Mouse (Mus musculus): ENCODE measurements around the gene Plppr3. TPM values are rescaled to one million over a fixed set of nuclear protein-coding genes. Genes with fewer than 3 reads are reported as not detected.
A peak's percentile ranks its signal among the peaks of the same experiment; 100 is the strongest.

Gene Plppr3
- polyA plus RNA-seq, 1 experiment from 2014 or later: 74.5 TPM

DNA sequence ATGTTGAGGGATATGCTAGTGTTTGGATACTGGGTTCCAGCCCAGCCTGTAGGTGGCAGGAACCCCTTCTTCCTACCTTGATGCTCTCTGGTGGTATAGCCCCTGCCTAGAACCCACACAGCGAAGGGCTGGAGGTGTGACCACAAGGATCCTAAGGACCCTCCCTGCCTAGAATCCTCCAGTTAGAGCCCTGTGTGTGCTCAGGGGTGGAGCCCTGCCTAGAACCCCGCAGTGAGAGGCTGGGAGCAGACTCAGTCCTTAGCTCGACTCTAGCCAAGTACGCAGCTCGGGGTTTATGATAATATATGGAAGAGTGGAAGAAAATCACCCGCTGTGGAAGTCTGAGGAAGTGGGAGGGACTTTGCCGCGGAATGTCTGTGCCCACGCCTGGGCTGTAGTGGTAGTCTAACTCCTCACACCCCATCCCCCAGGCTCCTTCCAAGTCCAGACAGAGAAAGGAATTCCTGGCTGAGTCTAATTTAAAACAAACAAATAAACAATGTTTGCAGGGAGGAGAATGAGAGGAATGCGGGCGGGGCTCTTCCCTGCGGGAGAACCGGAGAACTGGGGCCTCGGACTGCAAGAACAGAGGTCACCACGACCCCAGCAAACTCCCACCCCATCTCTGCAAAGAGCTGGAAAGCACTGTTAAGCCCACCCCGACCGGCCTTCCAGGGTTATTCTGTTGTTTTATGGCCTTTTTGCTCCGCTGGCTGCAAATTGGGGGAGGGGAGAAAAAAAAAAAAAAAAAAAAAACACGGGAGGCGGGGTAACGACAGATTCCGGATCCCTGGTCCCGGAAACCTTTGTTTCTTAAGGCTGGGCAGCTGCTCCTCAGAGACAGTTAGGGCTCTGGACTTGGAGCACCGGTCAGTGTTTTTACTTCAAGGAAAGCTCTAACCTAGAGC, 33.5 kb downstream of the Plppr3 start:
- Histone ChIP-seq H3K4me1 (peaks cover 57% of the 10 kb centered on the region), H3K4me3 (replicated peaks) (peak overlapping the region; percentile 43), H3K27me3 (no peaks in the 10 kb centered on the region), H3K4me2 (peak overlapping the region; percentile 65), H3K9ac (peak overlapping the region; percentile 42), H3K27ac (peak overlapping the region; percentile 96), H3K9me3 (replicated peaks) (no peaks in the 10 kb centered on the region), H3K36me3 (no peaks in the 10 kb centered on the region)
- WGBS: under 1% methylated on average over 24 of the region's 24 CpGs
- peak; percentile 94 for ATAC-seq (replicated peaks; ENCODE audit: low FRiP score)

GRCm38 (mm10) chr10:79840091-79840490, 34.3 kb downstream of the Plppr3 start:
- Histone ChIP-seq H3K9me3 (replicated peaks) (no peaks in the 10 kb centered on the region), H3K4me2 (peak overlapping the region; percentile 65), H3K4me1 (peaks cover 54% of the 10 kb centered on the region), H3K27ac (peak overlapping the region; percentile 96), H3K27me3 (no peaks in the 10 kb centered on the region), H3K9ac (peak overlapping the region; percentile 42; the same call in 1 of the 2 replicates), H3K4me3 (replicated peaks) (peak overlapping the region; percentile 43), H3K36me3 (no peaks in the 10 kb centered on the region)
- WGBS: 91% methylated on average over 3 of the region's 3 CpGs
- ATAC-seq (replicated peaks; ENCODE audit: low FRiP score): no peak

GRCm38 (mm10) chr10:79838151-79838550, 36.3 kb downstream of the Plppr3 start:
- H3K4me1 ChIP-seq: peaks cover 42% of the 10 kb centered on the region
- WGBS: 68% methylated on average over 2 of the region's 2 CpGs
- no peaks in the 10 kb centered on the region for H3K27me3 ChIP-seq
- no peak for ATAC-seq (replicated peaks; ENCODE audit: low FRiP score)
- H3K36me3 ChIP-seq: no peaks in the 10 kb centered on the region
- H3K9ac ChIP-seq: no peak overlapping the region
- H3K4me3 ChIP-seq (replicated peaks): no peak overlapping the region
- H3K9me3 ChIP-seq (replicated peaks): no peaks in the 10 kb centered on the region
- H3K4me2 ChIP-seq: no peak overlapping the region
- peak overlapping the region; percentile 10; the same call in 1 of the 2 replicates for H3K27ac ChIP-seq

DNA sequence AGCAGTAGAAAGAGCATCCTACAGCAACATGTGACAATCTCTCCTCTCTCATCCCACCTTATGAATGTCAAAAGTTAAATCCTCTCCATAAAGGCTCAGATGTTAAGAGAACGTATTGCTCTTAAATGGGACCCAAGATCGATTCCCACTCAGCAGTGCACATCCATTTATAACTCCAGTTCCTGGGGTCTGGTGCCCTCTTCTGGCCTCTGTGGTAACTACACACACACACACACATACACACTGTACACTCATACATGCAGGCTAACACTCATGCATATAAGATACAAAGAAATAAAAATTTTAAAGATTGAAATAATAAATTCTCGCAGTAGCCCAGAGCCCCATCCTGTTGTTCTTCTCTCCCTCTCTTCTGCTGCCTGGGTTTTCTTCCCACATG, 37.5 kb downstream of the Plppr3 start:
- WGBS: 98% methylated on average over 3 of the region's 3 CpGs
- H3K9ac ChIP-seq: no peak overlapping the region
- no peak overlapping the region for H3K27ac ChIP-seq
- H3K9me3 ChIP-seq (replicated peaks): no peaks in the 10 kb centered on the region
- H3K4me3 ChIP-seq (replicated peaks): no peak overlapping the region
- H3K4me2 ChIP-seq: no peak overlapping the region
- ATAC-seq (replicated peaks; ENCODE audit: low FRiP score): no peak
- H3K36me3 ChIP-seq: no peaks in the 10 kb centered on the region
- H3K27me3 ChIP-seq: no peaks in the 10 kb centered on the region
- H3K4me1 ChIP-seq: peaks cover 30% of the 10 kb centered on the region

- WGBS: 23% methylated on average over 9 of the region's 9 CpGs
- Histone ChIP-seq H3K27me3 (no peaks in the 10 kb centered on the region), H3K27ac (0 out of 2 replicates have a peak overlapping the region, but pooled peaks have one; percentile 20), H3K4me2 (no peak overlapping the region), H3K36me3 (no peaks in the 10 kb centered on the region), H3K4me1 (peaks cover 11% of the 10 kb centered on the region), H3K4me3 (replicated peaks) (no peak overlapping the region), H3K9me3 (replicated peaks) (no peaks in the 10 kb centered on the region), H3K9ac (no peak overlapping the region)
- ATAC-seq (replicated peaks; ENCODE audit: low FRiP score): peak; percentile 69
These were observed 39.5 kb downstream of the Plppr3 start for GRCm38 (mm10) chr10:79834769-79835398.

DNA sequence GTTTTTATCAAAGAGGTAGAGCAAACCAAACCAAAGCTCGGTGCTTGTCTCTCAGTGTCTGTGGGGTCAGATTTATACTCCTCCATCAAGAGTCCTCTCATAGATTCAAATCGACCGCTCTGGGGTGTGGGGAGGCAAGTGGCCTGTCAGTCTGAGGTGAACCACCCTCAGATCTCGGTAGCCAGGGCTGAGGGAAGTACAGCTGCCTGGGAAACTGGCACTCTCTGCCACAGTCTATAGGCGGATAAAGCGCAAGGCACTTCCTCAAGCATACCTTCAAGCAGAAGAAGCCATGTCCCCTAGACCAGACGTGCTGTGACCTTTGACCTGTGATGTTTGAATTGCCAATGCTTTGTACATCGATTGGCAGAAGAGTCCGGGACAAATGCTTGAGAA, 41.6 kb downstream of the Plppr3 start:
- no peaks in the 10 kb centered on the region for H3K27me3 ChIP-seq
- no peaks in the 10 kb centered on the region for H3K9me3 ChIP-seq (replicated peaks)
- no peak overlapping the region for H3K27ac ChIP-seq
- H3K36me3 ChIP-seq: no peaks in the 10 kb centered on the region
- H3K4me3 ChIP-seq (replicated peaks): no peak overlapping the region
- no peak overlapping the region for H3K9ac ChIP-seq
- ATAC-seq (replicated peaks; ENCODE audit: low FRiP score): no peak
- peaks cover 7% of the 10 kb centered on the region for H3K4me1 ChIP-seq
- no peak overlapping the region for H3K4me2 ChIP-seq
- WGBS: 78% methylated on average over 9 of the region's 9 CpGs

DNA sequence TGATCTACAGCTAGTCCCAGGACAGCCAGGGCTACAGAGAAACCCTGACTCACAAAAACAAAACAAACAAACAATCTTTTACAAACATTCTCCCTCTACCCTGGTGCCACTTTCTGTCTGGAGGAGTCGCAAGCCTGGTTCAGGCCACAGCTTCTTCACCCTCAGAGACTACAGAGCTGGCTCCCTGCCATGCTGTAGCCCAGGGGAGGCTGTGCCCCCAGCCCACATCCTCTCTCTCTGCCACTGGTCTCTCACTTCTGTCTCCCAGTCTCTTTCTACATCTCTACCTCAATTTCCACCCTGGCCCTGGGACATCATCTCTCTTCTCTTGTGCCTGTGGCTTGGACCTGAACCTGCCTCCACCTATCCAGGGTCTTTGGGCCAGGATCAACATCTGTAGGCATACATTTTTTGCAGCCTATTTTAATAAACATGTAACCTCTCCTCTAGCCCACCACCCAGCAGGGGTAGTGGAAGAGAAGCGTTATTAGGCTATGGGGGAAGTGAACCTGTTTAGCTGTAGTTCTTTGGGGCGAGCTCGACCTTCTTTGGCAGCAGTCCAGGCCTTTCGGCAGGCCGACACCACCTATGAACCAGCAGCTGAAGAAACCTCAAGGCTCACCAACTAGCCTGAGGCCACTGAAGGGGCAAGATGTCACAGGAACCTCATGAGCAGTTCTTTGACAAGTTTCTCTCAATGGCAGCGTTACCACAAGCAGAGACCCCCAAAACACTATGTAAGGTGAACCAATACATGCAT, 42.2 kb downstream of the Plppr3 start:
- Histone ChIP-seq H3K4me3 (replicated peaks) (no peak overlapping the region), H3K9me3 (replicated peaks) (no peaks in the 10 kb centered on the region), H3K36me3 (no peaks in the 10 kb centered on the region), H3K27me3 (no peaks in the 10 kb centered on the region), H3K4me1 (peaks cover 7% of the 10 kb centered on the region), H3K27ac (no peak overlapping the region), H3K4me2 (no peak overlapping the region), H3K9ac (no peak overlapping the region)
- 69% methylated on average over 7 of the region's 7 CpGs for WGBS
- ATAC-seq (replicated peaks; ENCODE audit: low FRiP score): no peak

DNA sequence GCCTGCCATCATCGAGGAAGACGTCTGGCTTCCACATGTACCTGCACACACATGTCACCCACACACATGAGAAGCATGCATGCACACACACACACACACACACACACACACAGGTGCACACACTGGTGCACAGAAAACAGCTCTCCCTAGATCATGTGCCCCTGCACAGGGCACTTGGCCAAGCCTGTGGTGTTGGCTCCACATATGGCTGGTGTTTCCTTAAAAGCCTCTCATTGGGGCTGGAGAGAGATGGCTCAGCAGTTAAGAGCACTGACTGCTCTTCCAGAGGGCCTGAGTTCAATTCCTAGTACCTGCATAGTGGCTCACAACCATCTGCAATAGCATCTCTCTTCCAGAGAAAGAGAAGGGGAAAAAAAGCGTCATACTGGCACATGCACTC, 42.9 kb downstream of the Plppr3 start:
- Histone ChIP-seq H3K9me3 (replicated peaks) (no peaks in the 10 kb centered on the region), H3K4me2 (no peak overlapping the region), H3K4me3 (replicated peaks) (no peak overlapping the region), H3K27me3 (no peaks in the 10 kb centered on the region), H3K36me3 (no peaks in the 10 kb centered on the region), H3K27ac (no peak overlapping the region), H3K9ac (no peak overlapping the region), H3K4me1 (peaks cover 7% of the 10 kb centered on the region)
- no peak for ATAC-seq (replicated peaks; ENCODE audit: low FRiP score)
- 73% methylated on average over 3 of the region's 3 CpGs for WGBS

GRCm38 (mm10) chr10:79824413-79824812, 50.0 kb downstream of the Plppr3 start:
- Histone ChIP-seq H3K27me3 (no peaks in the 10 kb centered on the region), H3K4me3 (replicated peaks) (no peak overlapping the region), H3K4me2 (no peak overlapping the region), H3K36me3 (peaks cover 11% of the 10 kb centered on the region), H3K9ac (no peak overlapping the region), H3K9me3 (replicated peaks) (no peaks in the 10 kb centered on the region), H3K4me1 (peaks cover 49% of the 10 kb centered on the region), H3K27ac (peak overlapping the region; percentile 57)
- no peak for ATAC-seq (replicated peaks; ENCODE audit: low FRiP score)
- WGBS: 67% methylated on average over 6 of the region's 6 CpGs

DNA sequence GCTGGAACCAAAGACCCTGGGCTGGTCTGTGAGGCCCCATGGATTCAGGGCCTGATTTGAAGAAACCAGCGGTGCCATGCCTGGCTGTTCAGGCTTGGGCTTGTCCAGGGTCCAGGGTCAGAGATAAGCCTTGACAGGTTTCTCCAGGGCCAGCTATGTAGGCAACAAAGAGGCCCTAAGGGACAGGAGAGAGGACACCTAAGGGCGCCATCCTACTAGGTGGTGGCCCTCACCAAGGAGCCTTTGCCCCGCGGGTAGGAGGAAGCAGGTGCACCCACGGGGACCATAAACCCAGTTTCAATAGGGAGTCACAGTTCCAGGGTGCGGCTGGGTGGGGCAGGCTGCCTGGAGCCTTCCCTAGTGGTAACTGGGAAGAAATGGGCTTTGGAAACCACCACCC, 51.4 kb downstream of the Plppr3 start:
- 72% methylated on average over 6 of the region's 6 CpGs for WGBS
- Histone ChIP-seq H3K27me3 (no peaks in the 10 kb centered on the region), H3K36me3 (peaks cover 21% of the 10 kb centered on the region), H3K27ac (peak overlapping the region; percentile 83; the same call in 1 of the 2 replicates), H3K9me3 (replicated peaks) (no peaks in the 10 kb centered on the region), H3K9ac (no peak overlapping the region), H3K4me3 (replicated peaks) (0 out of 2 replicates have a peak overlapping the region, but pooled peaks have one; percentile 2), H3K4me1 (peaks cover 49% of the 10 kb centered on the region), H3K4me2 (peak overlapping the region; percentile 46)
- ATAC-seq (replicated peaks; ENCODE audit: low FRiP score): no peak

- 23% methylated on average over 17 of the region's 17 CpGs for WGBS
- peaks cover 51% of the 10 kb centered on the region for H3K4me1 ChIP-seq
- H3K36me3 ChIP-seq: peaks cover 21% of the 10 kb centered on the region
- ATAC-seq (replicated peaks; ENCODE audit: low FRiP score): peak; percentile 82
- H3K27ac ChIP-seq: peak overlapping the region; percentile 83
- no peaks in the 10 kb centered on the region for H3K27me3 ChIP-seq
- no peaks in the 10 kb centered on the region for H3K9me3 ChIP-seq (replicated peaks)
- 0 out of 2 replicates have a peak overlapping the region, but pooled peaks have one; percentile 11 for H3K9ac ChIP-seq
- 0 out of 2 replicates have a peak overlapping the region, but pooled peaks have one; percentile 2 for H3K4me3 ChIP-seq (replicated peaks)
- H3K4me2 ChIP-seq: peak overlapping the region; percentile 46
These were observed 52.1 kb downstream of the Plppr3 start for GRCm38 (mm10) chr10:79822372-79822771.
